Mouse (Mus musculus) heart, adult 2 months (tissue): ENCODE data around the gene Rnf38.

Experiments
- CTCF ChIP-seq: fragments of 200-600 bp; IDR thresholded peaks from 2 replicates; pipeline ENCODE4 v1.8.1; 2022; ENCODE audit warnings: antibody characterized with exemption, mild to moderate bottlenecking, moderate library complexity
- EP300 ChIP-seq: fragments of 200-500 bp; IDR thresholded peaks from 2 replicates; pipeline ENCODE4 v1.6.1; 2011; ENCODE audit warnings: low read depth, low read length, control low read depth; ENCODE audit not compliant: insufficient read depth
- POLR2A ChIP-seq: fragments of 200-500 bp; IDR thresholded peaks from 2 replicates; pipeline ENCODE4 v1.6.1; 2011; ENCODE audit warnings: mild to moderate bottlenecking, low read depth, low read length, control low read depth; ENCODE audit not compliant: insufficient read depth

GRCm38 (mm10) chr4:44259126-44259525, 25.5 kb upstream of the Rnf38 start:
- TF ChIP-seq CTCF (no peak), EP300 (no peak), POLR2A (no peak)
